Mouse (Mus musculus) midbrain, embryonic 14.5 days (tissue): Measurements from ENCODE around the gene Serp2. TPM values are rescaled to one million over a fixed set of nuclear protein-coding genes. Genes with fewer than 3 reads are reported as not detected.

Experiments
- ATAC-seq: fragments of 200-750 bp; cut with Nextera tagmentation; 2 replicates; pipeline ENCODE4 v1.8.0; 2017; ENCODE audit warnings: moderate number of reproducible peaks, moderate library complexity; ENCODE audit not compliant: low FRiP score, low TSS enrichment
- DNase-seq: peaks from one replicate; pipeline ENCODE4 v3.0.0-alpha.2; 2015
- H3K27ac ChIP-seq: fragments of 300-500 bp; sonication (generic); replicated peaks from 2 replicates; pipeline ENCODE4 v1.5.1; 2014; ENCODE audit warnings: mild to moderate bottlenecking, low read depth, low read length, moderate library complexity
- H3K27me3 ChIP-seq: fragments of 300-500 bp; sonication (generic); 2 replicates; pipeline ENCODE4 v1.6.1; 2014; ENCODE audit warnings: low read length, control low read depth, mixed read lengths; ENCODE audit not compliant: control insufficient read depth, insufficient read depth
- H3K36me3 ChIP-seq: fragments of 300-500 bp; sonication (generic); 2 replicates; pipeline ENCODE4 v1.6.1; 2014; ENCODE audit warnings: low read length, control low read depth; ENCODE audit not compliant: control insufficient read depth, insufficient read depth
- H3K4me1 ChIP-seq: fragments of 300-500 bp; sonication (generic); 2 replicates; pipeline ENCODE4 v1.6.1; 2014; ENCODE audit warnings: mild to moderate bottlenecking, antibody characterized with exemption, low read length, control low read depth; ENCODE audit not compliant: control insufficient read depth, insufficient read depth
- H3K4me2 ChIP-seq: fragments of 300-500 bp; sonication (generic); 2 replicates; pipeline ENCODE4 v1.6.1; 2014; ENCODE audit warnings: mild to moderate bottlenecking, low read length, moderate library complexity
- H3K4me3 ChIP-seq: fragments of 300-500 bp; sonication (generic); replicated peaks from 2 replicates; pipeline ENCODE4 v1.5.1; 2014; ENCODE audit warnings: low read depth, low read length
- H3K9ac ChIP-seq: fragments of 300-500 bp; sonication (generic); replicated peaks from 2 replicates; pipeline ENCODE4 v1.6.1; 2014; ENCODE audit warnings: mild to moderate bottlenecking, low read length, moderate library complexity
- H3K9me3 ChIP-seq: fragments of 300-500 bp; sonication (generic); 2 replicates; pipeline ENCODE4 v1.6.1; 2016; ENCODE audit warnings: low read length, control low read depth, mixed read lengths; ENCODE audit not compliant: control insufficient read depth
- WGBS: fragments of 180-500 bp; shearing (Covaris S2); extraction: QIAGEN DNeasy Blood & Tissue Kit; methylation state at CpG from one replicate; pipeline ENCODE4 v1.1.7; 2014; 5-methylcytosine and 5-hydroxymethylcytosine counted together
- polyA plus RNA-seq: library from polyadenylated mRNA; unstranded; fragments of >200 nt; fragmentation: Nextera tagmentation; extraction: Ambion mirVana; gene quantifications from 2 replicates; pipeline ENCODE4 v1.2.1, GENCODE M21; 2014

The Serp2 gene
- polyA plus RNA-seq, 1 experiment from 2014 or later = 153 TPM

GRCm38 (mm10) chr14:76583985-76584384 lies 27.3 kb upstream of the Serp2 start:
- Histone ChIP-seq H3K9ac (no peak overlapping the region), H3K36me3 (no peaks in the 10 kb centered on the region), H3K4me1 (no peaks in the 10 kb centered on the region), H3K27me3 (no peaks in the 10 kb centered on the region), H3K9me3 (no peaks in the 10 kb centered on the region), H3K27ac (no peak overlapping the region), H3K4me3 (no peak overlapping the region), H3K4me2 (no peak overlapping the region)
- DNase-seq (no peak), ATAC-seq (no peak)
- 80% methylated on average over 7 of the region's 7 CpGs for WGBS

GRCm38 (mm10) chr14:76581974-76582922 lies 25.6 kb upstream of the Serp2 start:
- 90% methylated on average over 6 of the region's 6 CpGs for WGBS
- Histone ChIP-seq H3K27me3 (no peaks in the 10 kb centered on the region), H3K36me3 (no peaks in the 10 kb centered on the region), H3K9ac (no peak overlapping the region), H3K27ac (no peak overlapping the region), H3K4me1 (no peaks in the 10 kb centered on the region), H3K9me3 (no peaks in the 10 kb centered on the region), H3K4me3 (no peak overlapping the region), H3K4me2 (no peak overlapping the region)
- no peak for ATAC-seq
- DNase-seq = no peak

GRCm38 (mm10) chr14:76579660-76580061 lies 23.0 kb upstream of the Serp2 start:
- H3K4me3 ChIP-seq = no peak overlapping the region
- DNase-seq (no peak), ATAC-seq (no peak)
- H3K4me1 ChIP-seq = no peaks in the 10 kb centered on the region
- no peak overlapping the region for H3K27ac ChIP-seq
- no peaks in the 10 kb centered on the region for H3K9me3 ChIP-seq
- no peak overlapping the region for H3K4me2 ChIP-seq
- 85% methylated on average over 2 of the region's 2 CpGs for WGBS
- no peaks in the 10 kb centered on the region for H3K36me3 ChIP-seq
- no peaks in the 10 kb centered on the region for H3K27me3 ChIP-seq
- H3K9ac ChIP-seq = no peak overlapping the region

- ATAC-seq (no peak), DNase-seq (peak; percentile 47)
- 47% methylated on average over 2 of the region's 2 CpGs for WGBS
- no peak overlapping the region for H3K9ac ChIP-seq
- no peak overlapping the region for H3K27ac ChIP-seq
- H3K4me3 ChIP-seq = no peak overlapping the region
- H3K4me2 ChIP-seq = no peak overlapping the region
- no peaks in the 10 kb centered on the region for H3K9me3 ChIP-seq
- no peaks in the 10 kb centered on the region for H3K4me1 ChIP-seq
- H3K36me3 ChIP-seq = no peaks in the 10 kb centered on the region
- no peaks in the 10 kb centered on the region for H3K27me3 ChIP-seq
These were observed 21.2 kb upstream of the Serp2 start for GRCm38 (mm10) chr14:76577840-76578239.

GRCm38 (mm10) chr14:76570292-76570691 lies 13.6 kb upstream of the Serp2 start:
- ATAC-seq = no peak
- Histone ChIP-seq H3K4me2 (no peak overlapping the region), H3K36me3 (no peaks in the 10 kb centered on the region), H3K9me3 (no peaks in the 10 kb centered on the region), H3K27ac (no peak overlapping the region), H3K27me3 (no peaks in the 10 kb centered on the region), H3K4me3 (no peak overlapping the region), H3K9ac (no peak overlapping the region), H3K4me1 (no peaks in the 10 kb centered on the region)
- WGBS = 93% methylated on average over 7 of the region's 7 CpGs
- no peak for DNase-seq

- no peak overlapping the region for H3K27ac ChIP-seq
- ATAC-seq (no peak), DNase-seq (no peak)
- no peaks in the 10 kb centered on the region for H3K36me3 ChIP-seq
- H3K4me3 ChIP-seq = no peak overlapping the region
- no peaks in the 10 kb centered on the region for H3K9me3 ChIP-seq
- no peak overlapping the region for H3K4me2 ChIP-seq
- no peaks in the 10 kb centered on the region for H3K27me3 ChIP-seq
- H3K9ac ChIP-seq = no peak overlapping the region
- 77% methylated on average over 9 of the region's 9 CpGs for WGBS
- no peaks in the 10 kb centered on the region for H3K4me1 ChIP-seq
These were observed 12.7 kb upstream of the Serp2 start for GRCm38 (mm10) chr14:76569271-76569961.

- no peaks in the 10 kb centered on the region for H3K9me3 ChIP-seq
- no peak for ATAC-seq
- H3K4me3 ChIP-seq = no peak overlapping the region
- DNase-seq = no peak
- H3K36me3 ChIP-seq = no peaks in the 10 kb centered on the region
- WGBS = 80% methylated on average over 9 of the region's 9 CpGs
- H3K27ac ChIP-seq = no peak overlapping the region
- H3K4me2 ChIP-seq = no peak overlapping the region
- no peaks in the 10 kb centered on the region for H3K27me3 ChIP-seq
- H3K4me1 ChIP-seq = no peaks in the 10 kb centered on the region
- no peak overlapping the region for H3K9ac ChIP-seq
These were observed 11.9 kb upstream of the Serp2 start for GRCm38 (mm10) chr14:76568548-76568947.

GRCm38 (mm10) chr14:76567280-76567679 lies 10.6 kb upstream of the Serp2 start:
- no peaks in the 10 kb centered on the region for H3K27me3 ChIP-seq
- no peak overlapping the region for H3K4me3 ChIP-seq
- H3K9ac ChIP-seq = no peak overlapping the region
- no peak overlapping the region for H3K27ac ChIP-seq
- ATAC-seq (no peak), DNase-seq (no peak)
- 41% methylated on average over 1 of the region's 1 CpGs for WGBS
- H3K4me2 ChIP-seq = no peak overlapping the region
- no peaks in the 10 kb centered on the region for H3K4me1 ChIP-seq
- H3K9me3 ChIP-seq = no peaks in the 10 kb centered on the region
- no peaks in the 10 kb centered on the region for H3K36me3 ChIP-seq
